Mouse (Mus musculus) forebrain, embryonic 11.5 days (tissue): Measurements from ENCODE around the gene Aup1. TPM values are rescaled to one million over a fixed set of nuclear protein-coding genes. Genes with fewer than 3 reads are reported as not detected.

Source experiments
- ATAC-seq: fragments of 200-750 bp; cut with Nextera tagmentation; replicated peaks from 2 replicates; pipeline ENCODE4 v1.8.0; 2017; ENCODE audit warnings: moderate TSS enrichment; ENCODE audit not compliant: low FRiP score
- DNase-seq: peaks from one replicate; pipeline ENCODE4 v3.0.0-alpha.2; 2017; ENCODE audit warnings: low spot score
- H3K27ac ChIP-seq: fragments of 300-500 bp; sonication (generic); 2 replicates; pipeline ENCODE4 v1.5.1; 2014; ENCODE audit warnings: low read depth, low read length
- H3K27me3 ChIP-seq: fragments of 300-500 bp; sonication (generic); 2 replicates; pipeline ENCODE4 v1.6.1; 2014; ENCODE audit warnings: mild to moderate bottlenecking, low read length, mixed read lengths; ENCODE audit not compliant: control insufficient read depth, insufficient read depth
- H3K36me3 ChIP-seq: fragments of 300-500 bp; sonication (generic); 2 replicates; pipeline ENCODE4 v1.6.1; 2014; ENCODE audit warnings: mild to moderate bottlenecking, low read length, moderate library complexity, mixed read lengths; ENCODE audit not compliant: control insufficient read depth, insufficient read depth
- H3K4me1 ChIP-seq: fragments of 300-500 bp; sonication (generic); replicated peaks from 2 replicates; pipeline ENCODE4 v1.6.1; 2014; ENCODE audit warnings: low read length, mixed read lengths; ENCODE audit not compliant: control insufficient read depth, insufficient read depth
- H3K4me2 ChIP-seq: fragments of 300-500 bp; sonication (generic); 2 replicates; pipeline ENCODE4 v1.6.1; 2014; ENCODE audit warnings: low read depth, mild to moderate bottlenecking, low read length, moderate library complexity, mixed read lengths; ENCODE audit not compliant: severe bottlenecking
- H3K4me3 ChIP-seq: fragments of 300-500 bp; sonication (generic); 2 replicates; pipeline ENCODE4 v1.5.1; 2014; ENCODE audit warnings: low read depth, low read length
- H3K9ac ChIP-seq: fragments of 300-500 bp; sonication (generic); 2 replicates; pipeline ENCODE4 v1.6.1; 2014; ENCODE audit warnings: low read length
- H3K9me3 ChIP-seq: fragments of 300-500 bp; sonication (generic); 2 replicates; pipeline ENCODE4 v1.6.1; 2016; ENCODE audit warnings: low read length, mixed read lengths; ENCODE audit not compliant: control insufficient read depth
- WGBS: fragments of 180-500 bp; shearing (Covaris S2); extraction: QIAGEN DNeasy Blood & Tissue Kit; methylation state at CpG from one replicate; pipeline ENCODE4 v1.1.7; 2014; 5-methylcytosine and 5-hydroxymethylcytosine counted together
- polyA plus RNA-seq: library from polyadenylated mRNA; unstranded; fragments of >200 nt; fragmentation: Nextera tagmentation; extraction: Ambion mirVana; gene quantifications from 2 replicates; pipeline ENCODE4 v1.2.1, GENCODE M21; 2014

Gene Aup1
- polyA plus RNA-seq, 1 experiment from 2014 or later = 125 TPM

GRCm38 (mm10) chr6:83023786-83024185 is 30.5 kb upstream of the Aup1 start:
- DNase-seq = no peak
- H3K36me3 ChIP-seq = no peaks in the 10 kb centered on the region
- H3K27ac ChIP-seq = no peak overlapping the region
- H3K9me3 ChIP-seq = no peaks in the 10 kb centered on the region
- no peak overlapping the region for H3K4me2 ChIP-seq
- H3K4me1 ChIP-seq = no peaks in the 10 kb centered on the region
- no peak overlapping the region for H3K4me3 ChIP-seq
- no peaks in the 10 kb centered on the region for H3K27me3 ChIP-seq
- 99% methylated on average over 2 of the region's 2 CpGs for WGBS
- no peak overlapping the region for H3K9ac ChIP-seq
- ATAC-seq = no peak

- H3K27ac ChIP-seq = no peak overlapping the region
- no peak for ATAC-seq
- no peaks in the 10 kb centered on the region for H3K9me3 ChIP-seq
- H3K36me3 ChIP-seq = no peaks in the 10 kb centered on the region
- no peaks in the 10 kb centered on the region for H3K27me3 ChIP-seq
- no peak overlapping the region for H3K4me3 ChIP-seq
- no peak overlapping the region for H3K9ac ChIP-seq
- H3K4me1 ChIP-seq = no peaks in the 10 kb centered on the region
- WGBS = 80% methylated on average over 4 of the region's 4 CpGs
- no peak overlapping the region for H3K4me2 ChIP-seq
- DNase-seq = no peak
These were observed 29.9 kb upstream of the Aup1 start for GRCm38 (mm10) chr6:83024421-83024820.

GRCm38 (mm10) chr6:83025221-83025620 is 29.1 kb upstream of the Aup1 start:
- Histone ChIP-seq H3K36me3 (no peaks in the 10 kb centered on the region), H3K4me3 (no peak overlapping the region), H3K4me2 (no peak overlapping the region), H3K27ac (no peak overlapping the region), H3K9me3 (no peaks in the 10 kb centered on the region), H3K9ac (no peak overlapping the region), H3K27me3 (0 out of 2 replicates have a peak, but pooled peaks cover 3% of the 10 kb centered on the region), H3K4me1 (no peaks in the 10 kb centered on the region)
- ATAC-seq = no peak
- WGBS = 97% methylated on average over 4 of the region's 4 CpGs
- no peak for DNase-seq

- DNase-seq = no peak
- Histone ChIP-seq H3K27ac (no peak overlapping the region), H3K4me3 (no peak overlapping the region), H3K36me3 (no peaks in the 10 kb centered on the region), H3K4me2 (no peak overlapping the region), H3K4me1 (peaks cover 2% of the 10 kb centered on the region), H3K9me3 (no peaks in the 10 kb centered on the region), H3K27me3 (peaks cover 17% of the 10 kb centered on the region), H3K9ac (no peak overlapping the region)
- ATAC-seq = no peak
- 73% methylated on average over 8 of the region's 8 CpGs for WGBS
These were observed 27.0 kb upstream of the Aup1 start for GRCm38 (mm10) chr6:83027293-83027692.

- no peak for ATAC-seq
- WGBS = 54% methylated on average over 7 of the region's 9 CpGs
These were observed 26.6 kb upstream of the Aup1 start for GRCm38 (mm10) chr6:83027706-83028105.

GRCm38 (mm10) chr6:83029777-83030176 is 24.5 kb upstream of the Aup1 start:
- H3K4me3 ChIP-seq = no peak overlapping the region
- no peaks in the 10 kb centered on the region for H3K9me3 ChIP-seq
- peaks cover 7% of the 10 kb centered on the region for H3K4me1 ChIP-seq
- DNase-seq (peak; percentile 43), ATAC-seq (no peak)
- no peaks in the 10 kb centered on the region for H3K36me3 ChIP-seq
- no peak overlapping the region for H3K27ac ChIP-seq
- no peak overlapping the region for H3K9ac ChIP-seq
- no peak overlapping the region for H3K4me2 ChIP-seq
- 13% methylated on average over 10 of the region's 10 CpGs for WGBS
- H3K27me3 ChIP-seq = peaks cover 19% of the 10 kb centered on the region

More at GRCm38 (mm10) chr6:83027706-83028105, 26.6 kb upstream of the Aup1 start:
- Histone ChIP-seq H3K4me1 (peaks cover 4% of the 10 kb centered on the region), H3K4me2 (no peak overlapping the region), H3K27me3 (peaks cover 19% of the 10 kb centered on the region), H3K9me3 (no peaks in the 10 kb centered on the region), H3K27ac (no peak overlapping the region), H3K36me3 (no peaks in the 10 kb centered on the region), H3K4me3 (no peak overlapping the region), H3K9ac (no peak overlapping the region)
- DNase-seq = no peak

- H3K9ac ChIP-seq = no peak overlapping the region
These were observed 23.2 kb upstream of the Aup1 start for GRCm38 (mm10) chr6:83031111-83031510.

GRCm38 (mm10) chr6:83031921-83032590 is 22.3 kb upstream of the Aup1 start:
- peak overlapping the region; percentile 43 for H3K4me3 ChIP-seq
- no peaks in the 10 kb centered on the region for H3K9me3 ChIP-seq
- H3K36me3 ChIP-seq = no peaks in the 10 kb centered on the region
- H3K9ac ChIP-seq = peak overlapping the region; percentile 63
- peaks cover 19% of the 10 kb centered on the region for H3K27me3 ChIP-seq
- no peak for DNase-seq
- no peak overlapping the region for H3K27ac ChIP-seq
- peaks cover 7% of the 10 kb centered on the region for H3K4me1 ChIP-seq
- H3K4me2 ChIP-seq = peak overlapping the region; percentile 90
- whole genome bisulfite sequencing = 16% methylated on average over 18 of the region's 18 CpGs
- no peak for ATAC-seq

More at GRCm38 (mm10) chr6:83031111-83031510, 23.2 kb upstream of the Aup1 start:
- ATAC-seq = no peak
- H3K36me3 ChIP-seq = no peaks in the 10 kb centered on the region
- no peaks in the 10 kb centered on the region for H3K9me3 ChIP-seq
- peaks cover 7% of the 10 kb centered on the region for H3K4me1 ChIP-seq
- H3K27ac ChIP-seq = no peak overlapping the region
- H3K27me3 ChIP-seq = peaks cover 19% of the 10 kb centered on the region
- 49% methylated on average over 7 of the region's 7 CpGs for WGBS
- DNase-seq = no peak
- no peak overlapping the region for H3K4me2 ChIP-seq
- H3K4me3 ChIP-seq = no peak overlapping the region

GRCm38 (mm10) chr6:83032769-83033191 is 21.5 kb upstream of the Aup1 start:
- peak; percentile 48 for ATAC-seq
- H3K4me2 ChIP-seq = peak overlapping the region; percentile 90
- under 1% methylated on average over 29 of the region's 31 CpGs for WGBS
- peaks cover 7% of the 10 kb centered on the region for H3K4me1 ChIP-seq
- H3K36me3 ChIP-seq = no peaks in the 10 kb centered on the region
- H3K27ac ChIP-seq = no peak overlapping the region
- no peaks in the 10 kb centered on the region for H3K9me3 ChIP-seq
- peak overlapping the region; percentile 63 for H3K9ac ChIP-seq
- peak overlapping the region; percentile 43 for H3K4me3 ChIP-seq
- peaks cover 21% of the 10 kb centered on the region for H3K27me3 ChIP-seq
- peak; percentile 79 for DNase-seq
